Mouse (Mus musculus) CH12F3 (cell line): ENCODE results near the gene Ajuba.

Source experiments
- in situ Hi-C: fragments of 300-500 bp; cut with MboI; formaldehyde crosslinking; loops from 2 replicates; pipeline ENCODE4 v1.14.3; 2020; ENCODE audit warnings: low sequenced_read_pairs

Ajuba gene

GRCm38 (mm10) chr14:54553975-54554769 lies 23.2 kb downstream of the Ajuba start, which contains the start of gene Haus4:
TSS of gene Haus4 (minus strand) at chr14:54554616.
- in situ Hi-C loops, result no loop called here

- in situ Hi-C loops, result no loop called here
Observed at GRCm38 (mm10) chr14:54553454-54553974, 23.8 kb downstream of the Ajuba start.

- in situ Hi-C loops, result no loop called here
Observed at GRCm38 (mm10) chr14:54544703-54545102, 32.7 kb downstream of the Ajuba start.

DNA sequence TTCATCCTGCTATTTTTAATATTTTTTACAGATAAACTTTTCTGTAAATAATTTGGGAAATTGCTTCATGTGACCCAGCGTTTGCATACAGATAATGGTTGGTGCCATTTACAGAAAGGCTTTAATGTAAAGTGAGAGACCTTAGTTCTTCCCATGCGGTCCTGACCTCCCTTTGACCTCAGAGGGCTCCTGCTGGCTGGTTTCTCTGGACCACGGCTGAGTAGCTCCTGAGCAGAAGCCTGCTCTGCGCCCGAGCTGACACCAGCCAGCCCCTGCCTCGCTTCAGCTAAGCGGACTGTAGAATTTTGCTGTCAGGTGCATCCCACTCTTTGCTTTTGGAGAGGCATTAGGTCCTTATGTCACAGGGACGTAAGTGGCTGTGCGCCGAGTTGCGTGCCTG lies 36.6 kb downstream of the Ajuba start:
- in situ Hi-C loops, result no loop called here

DNA sequence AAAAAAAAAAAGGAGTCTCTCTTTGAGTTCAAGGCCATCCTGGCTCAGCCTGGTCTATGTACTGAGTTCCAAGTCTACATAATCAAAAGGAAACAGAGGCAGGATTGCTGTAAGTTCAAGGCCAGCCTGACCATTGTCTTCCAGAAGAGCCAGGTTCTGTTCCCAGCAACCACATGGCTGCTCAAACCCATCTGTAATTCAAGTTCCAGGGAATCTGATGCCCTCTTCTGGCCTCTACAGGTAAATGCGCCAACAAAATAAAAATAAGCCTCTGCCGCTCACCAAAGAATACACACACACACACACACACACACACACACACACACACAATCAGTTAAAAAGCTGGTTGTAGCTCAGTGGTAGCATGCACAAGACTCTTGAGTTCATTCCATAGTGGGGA lies 38.8 kb downstream of the Ajuba start:
- in situ Hi-C loops, result no loop called here

GRCm38 (mm10) chr14:54528446-54529111 lies 48.8 kb downstream of the Ajuba start:
- in situ Hi-C loops, result no loop called here

DNA sequence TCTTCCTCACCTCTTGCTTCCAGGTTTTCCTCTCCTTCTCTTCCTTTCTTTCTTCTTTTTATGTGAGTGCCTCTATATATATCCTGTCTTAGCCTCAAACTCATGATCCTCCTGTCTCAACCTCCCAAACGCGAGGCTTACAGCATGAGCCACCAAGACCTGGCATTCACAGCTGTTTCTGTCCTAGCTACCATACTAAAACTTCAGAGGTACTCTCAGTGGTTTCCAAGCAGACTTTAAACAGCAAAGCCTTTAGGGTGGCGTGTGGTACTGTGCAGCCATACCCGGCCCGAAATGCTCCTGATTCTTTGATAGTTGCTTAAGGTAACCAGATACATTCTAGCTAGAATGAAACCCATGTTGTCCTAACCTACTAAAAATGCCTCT lies 49.4 kb downstream of the Ajuba start:
- in situ Hi-C loops, result no loop called here

DNA sequence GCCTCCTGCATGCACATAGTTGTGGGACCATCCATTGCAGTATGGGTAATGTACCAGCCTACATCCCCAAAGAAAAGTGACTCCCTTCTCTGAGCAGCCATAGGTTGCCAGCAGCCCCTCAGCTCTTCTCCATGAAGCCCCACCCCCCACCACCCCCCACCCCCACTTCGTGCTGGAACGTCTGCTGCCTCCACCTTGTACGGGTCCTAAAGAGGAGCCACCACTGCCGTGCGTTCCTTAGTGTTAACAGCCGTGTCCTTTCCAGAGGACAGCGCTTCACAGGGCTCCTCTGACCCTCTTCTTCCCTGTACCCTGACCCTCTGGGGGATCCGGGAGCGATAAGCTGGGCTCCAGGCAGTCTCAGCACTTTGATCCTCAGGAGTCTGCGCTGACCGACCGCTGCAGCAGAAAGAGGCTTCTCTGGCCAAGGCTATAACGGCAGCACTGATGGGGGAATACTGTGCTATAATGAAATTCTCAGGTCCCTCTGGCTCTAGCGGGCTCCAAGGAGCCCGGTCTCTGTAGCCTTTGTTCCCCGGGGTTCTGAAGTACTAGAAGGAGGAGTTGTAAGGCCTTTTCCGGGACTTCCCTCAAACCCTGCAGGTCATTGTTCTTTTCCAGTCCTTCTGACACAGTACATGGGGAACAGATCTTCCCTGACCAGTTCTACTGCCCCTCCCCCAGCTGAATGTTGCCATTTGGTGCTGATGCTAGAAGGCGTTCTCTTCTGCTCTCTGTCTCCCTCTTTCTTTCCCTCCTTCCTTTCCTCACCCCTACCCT lies 49.9 kb downstream of the Ajuba start:
- in situ Hi-C loops, result no loop called here

DNA sequence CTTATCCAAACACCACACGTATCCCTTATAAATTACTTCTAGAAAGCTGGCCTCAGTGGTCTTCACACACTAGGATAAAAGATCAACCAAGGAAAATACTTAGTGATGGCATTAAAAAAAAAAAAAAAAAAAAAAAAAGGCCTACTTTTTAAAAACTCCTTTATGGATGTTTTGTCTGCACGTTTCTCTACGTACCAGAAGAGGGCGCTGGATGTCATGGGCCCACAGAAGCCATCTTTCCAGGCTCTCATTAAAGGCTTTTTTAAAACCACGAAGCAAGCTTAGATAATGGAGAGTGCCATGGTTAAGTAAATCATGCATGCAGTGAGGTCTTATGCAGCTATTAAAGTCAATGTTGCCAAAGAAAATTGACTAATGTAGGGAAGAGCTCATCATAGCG lies 53.8 kb downstream of the Ajuba start:
- in situ Hi-C loops, result no loop called here
